Mouse (Mus musculus) neural tube, embryonic 12.5 days (tissue): ENCODE data around the gene Rai14. TPM values are rescaled to one million over a fixed set of nuclear protein-coding genes. Genes with fewer than 3 reads are reported as not detected.
A peak's percentile ranks its signal among the peaks of the same experiment; 100 is the strongest.

Experiments
- ATAC-seq: fragments of 200-750 bp; cut with Nextera tagmentation; 2 replicates; pipeline ENCODE4 v1.8.0; 2017; ENCODE audit warnings: low read depth, mild to moderate bottlenecking, moderate TSS enrichment, moderate library complexity; ENCODE audit not compliant: low FRiP score
- H3K27ac ChIP-seq: fragments of 300-500 bp; sonication (generic); 2 replicates; pipeline ENCODE4 v1.5.1; 2016
- H3K27me3 ChIP-seq: fragments of 300-500 bp; sonication (generic); replicated peaks from 2 replicates; pipeline ENCODE4 v1.6.1; 2016; ENCODE audit warnings: mild to moderate bottlenecking
- H3K36me3 ChIP-seq: fragments of 300-500 bp; sonication (generic); 2 replicates; pipeline ENCODE4 v1.6.1; 2016; ENCODE audit warnings: mild to moderate bottlenecking
- H3K4me1 ChIP-seq: fragments of 300-500 bp; sonication (generic); 2 replicates; pipeline ENCODE4 v1.6.1; 2016
- H3K4me2 ChIP-seq: fragments of 300-500 bp; sonication (generic); replicated peaks from 2 replicates; pipeline ENCODE4 v1.6.1; 2016; ENCODE audit warnings: mild to moderate bottlenecking
- H3K4me3 ChIP-seq: fragments of 300-500 bp; sonication (generic); 2 replicates; pipeline ENCODE4 v1.5.1; 2016
- H3K9ac ChIP-seq: fragments of 300-500 bp; sonication (generic); 2 replicates; pipeline ENCODE4 v1.6.1; 2016; ENCODE audit warnings: mild to moderate bottlenecking
- H3K9me3 ChIP-seq: fragments of 300-500 bp; sonication (generic); 2 replicates; pipeline ENCODE4 v1.6.1; 2016; ENCODE audit warnings: mild to moderate bottlenecking
- WGBS: fragments of 180-500 bp; shearing (Covaris S2); methylation state at CpG from one replicate; pipeline ENCODE4 v1.1.7; 2016; 5-methylcytosine and 5-hydroxymethylcytosine counted together
- polyA plus RNA-seq: library from polyadenylated mRNA; unstranded; fragments of >200 nt; fragmentation: Nextera tagmentation; extraction: Ambion mirVana; gene quantifications from 2 replicates; pipeline ENCODE4 v1.2.1, GENCODE M21; 2016

Gene Rai14
- polyA plus RNA-seq, 1 experiment from 2014 or later: 63.3 TPM

DNA sequence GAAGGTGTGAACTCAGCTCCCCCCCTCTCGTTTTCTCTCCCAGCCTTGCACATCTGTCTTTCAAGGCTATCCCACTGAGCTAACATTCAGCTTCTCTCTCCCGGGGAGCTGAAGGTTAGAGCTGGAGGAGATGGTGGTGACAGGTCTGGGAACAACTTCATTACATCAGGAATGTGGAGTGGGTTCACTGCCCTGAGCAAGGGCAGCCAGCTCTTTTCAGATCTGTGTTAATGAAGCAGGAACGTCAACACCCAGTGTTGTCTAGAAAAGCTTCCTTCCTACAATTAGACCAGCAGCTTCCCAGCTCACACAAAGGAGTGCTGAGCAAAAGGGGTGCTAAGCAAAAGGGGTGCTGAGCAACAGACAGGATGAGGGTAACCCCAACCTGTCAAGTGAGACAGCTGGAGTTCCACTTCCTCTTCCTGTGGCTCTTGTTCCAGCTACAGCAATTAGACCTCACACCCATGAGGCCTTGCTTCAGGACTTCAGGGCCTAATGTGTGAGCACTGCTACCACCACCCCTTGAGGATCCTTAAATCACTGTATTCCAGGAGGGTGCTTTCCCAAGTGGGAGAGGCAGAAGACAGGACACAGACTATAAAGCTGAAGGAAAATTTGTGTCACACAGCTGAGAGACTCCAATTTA is 52.3 kb downstream of the Rai14 start:
- Histone ChIP-seq H3K27me3 (no peaks in the 10 kb centered on the region), H3K9me3 (no peaks in the 10 kb centered on the region), H3K27ac (no peak overlapping the region), H3K4me1 (peaks cover 8% of the 10 kb centered on the region; the same call in 1 of the 2 replicates), H3K9ac (no peak overlapping the region), H3K4me2 (no peak overlapping the region), H3K4me3 (no peak overlapping the region), H3K36me3 (peaks cover 6% of the 10 kb centered on the region; the same call in 1 of the 2 replicates)
- no peak for ATAC-seq
- 68% methylated on average over 3 of the region's 3 CpGs for whole genome bisulfite sequencing

DNA sequence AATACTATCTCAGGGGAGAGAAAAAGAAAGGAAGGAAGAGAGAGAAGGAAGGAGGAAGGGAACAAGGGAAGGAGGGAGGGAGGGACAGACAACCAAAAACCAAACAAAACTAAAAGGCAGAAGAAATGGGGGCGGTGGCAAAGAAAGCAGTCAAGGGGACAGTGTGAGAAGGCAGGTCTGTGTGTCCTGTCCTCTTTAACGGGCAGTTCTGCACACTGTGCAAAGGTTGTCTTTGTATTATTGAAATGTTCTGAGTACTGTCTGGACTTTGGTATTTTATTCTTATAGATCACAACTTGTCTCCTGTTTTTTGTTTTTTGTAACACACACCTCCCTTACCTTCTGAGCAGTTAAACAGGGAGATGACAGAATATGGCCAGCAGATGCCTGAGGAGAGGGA is 55.6 kb downstream of the Rai14 start:
- peaks cover 11% of the 10 kb centered on the region for H3K4me1 ChIP-seq
- no peak overlapping the region for H3K4me2 ChIP-seq
- no peak for ATAC-seq
- no peak overlapping the region for H3K27ac ChIP-seq
- no peaks in the 10 kb centered on the region for H3K27me3 ChIP-seq
- WGBS: 92% methylated on average over 2 of the region's 2 CpGs
- H3K4me3 ChIP-seq: no peak overlapping the region
- peaks cover 6% of the 10 kb centered on the region; the same call in 1 of the 2 replicates for H3K36me3 ChIP-seq
- no peak overlapping the region for H3K9ac ChIP-seq
- H3K9me3 ChIP-seq: no peaks in the 10 kb centered on the region

DNA sequence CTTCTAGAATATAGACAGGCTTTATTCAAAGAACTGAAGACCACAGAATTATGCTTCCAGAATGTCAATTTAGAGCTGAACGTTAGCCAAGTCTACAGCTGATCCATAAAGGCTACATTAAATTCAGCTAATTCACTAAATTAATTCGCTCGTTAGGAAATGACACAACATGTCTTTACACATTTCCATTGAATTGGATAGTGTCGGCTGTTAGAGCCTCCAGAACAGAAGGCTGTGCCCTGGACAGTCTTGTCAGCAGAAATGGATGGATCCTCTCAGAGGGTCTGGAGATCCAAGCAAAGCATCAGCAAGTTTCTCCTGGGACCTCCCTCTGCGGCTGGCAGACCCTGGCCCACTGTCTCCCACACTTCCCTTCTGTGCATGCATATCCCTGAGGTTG is 58.3 kb downstream of the Rai14 start:
- Histone ChIP-seq H3K36me3 (peaks cover 6% of the 10 kb centered on the region; the same call in 1 of the 2 replicates), H3K27ac (no peak overlapping the region), H3K9ac (no peak overlapping the region), H3K4me3 (no peak overlapping the region), H3K9me3 (no peaks in the 10 kb centered on the region), H3K4me2 (no peak overlapping the region), H3K27me3 (no peaks in the 10 kb centered on the region), H3K4me1 (peaks cover 2% of the 10 kb centered on the region; the same call in 1 of the 2 replicates)
- WGBS: 73% methylated on average over 5 of the region's 5 CpGs
- ATAC-seq: no peak

DNA sequence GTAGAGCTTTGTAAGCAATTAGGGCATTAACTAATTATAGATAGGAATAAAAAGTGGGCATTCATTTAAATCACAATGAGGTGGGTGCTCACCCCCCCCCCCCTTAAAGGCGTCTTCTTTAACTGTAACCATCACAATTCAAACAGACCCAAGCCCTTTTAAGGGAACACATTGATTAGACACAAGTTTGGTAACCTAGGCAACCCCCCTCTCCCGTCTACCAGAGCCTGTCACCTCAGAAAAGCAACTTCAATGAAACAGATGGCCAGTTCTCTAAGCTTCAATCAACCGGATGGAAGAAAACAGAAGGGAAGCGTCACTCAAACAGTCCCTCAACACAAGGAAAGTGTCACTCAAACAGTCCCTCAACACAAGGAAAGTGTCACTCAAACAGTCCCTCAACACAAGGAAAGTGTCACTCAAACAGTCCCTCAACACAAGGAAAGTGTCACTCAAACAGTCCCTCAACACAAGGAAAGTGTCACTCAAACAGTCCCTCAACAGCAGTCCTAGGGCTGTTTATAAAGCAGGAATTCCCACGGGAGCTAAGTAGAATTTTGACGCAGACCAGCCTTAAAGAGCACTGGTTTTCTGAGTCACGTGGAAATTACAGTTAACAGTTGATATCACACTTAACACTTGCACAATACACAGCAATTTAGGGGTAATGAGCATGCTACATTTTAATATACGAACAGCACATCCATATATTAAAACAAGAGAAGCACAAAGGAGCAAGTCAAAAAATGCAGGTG is 59.1 kb downstream of the Rai14 start:
- Histone ChIP-seq H3K4me3 (no peak overlapping the region), H3K9ac (no peak overlapping the region), H3K9me3 (no peaks in the 10 kb centered on the region), H3K36me3 (0 out of 2 replicates have a peak, but pooled peaks cover 1% of the 10 kb centered on the region), H3K27me3 (no peaks in the 10 kb centered on the region), H3K4me1 (peaks cover 2% of the 10 kb centered on the region; the same call in 1 of the 2 replicates), H3K27ac (no peak overlapping the region), H3K4me2 (no peak overlapping the region)
- 24% methylated on average over 8 of the region's 8 CpGs for WGBS
- peak; percentile 90 for ATAC-seq

DNA sequence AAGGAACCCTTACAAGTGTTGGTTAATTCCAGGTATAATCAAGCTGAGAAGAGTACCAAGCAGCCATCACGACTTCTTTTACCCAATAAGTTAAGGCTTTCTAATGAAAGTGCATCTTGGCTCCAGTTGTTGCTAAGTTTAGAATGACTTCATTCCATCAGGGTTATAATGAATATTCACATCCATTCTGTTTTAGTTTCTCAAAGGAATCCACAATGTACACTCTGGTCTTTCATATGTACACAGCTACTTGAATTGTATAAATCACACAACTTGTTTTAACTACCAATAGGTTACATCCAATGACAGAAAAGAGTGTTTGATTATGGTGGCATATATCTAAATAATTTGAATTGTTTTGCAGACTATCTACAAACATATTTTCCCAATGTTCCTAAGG is 59.7 kb downstream of the Rai14 start:
- Histone ChIP-seq H3K9me3 (no peaks in the 10 kb centered on the region), H3K4me2 (no peak overlapping the region), H3K9ac (no peak overlapping the region), H3K36me3 (no peaks in the 10 kb centered on the region), H3K4me1 (peaks cover 3% of the 10 kb centered on the region; the same call in 1 of the 2 replicates), H3K4me3 (no peak overlapping the region), H3K27me3 (no peaks in the 10 kb centered on the region), H3K27ac (no peak overlapping the region)
- 65% methylated on average over 1 of the region's 1 CpGs for WGBS
- ATAC-seq: 0 out of 2 replicates have a peak, but pooled peaks have one; percentile 26

DNA sequence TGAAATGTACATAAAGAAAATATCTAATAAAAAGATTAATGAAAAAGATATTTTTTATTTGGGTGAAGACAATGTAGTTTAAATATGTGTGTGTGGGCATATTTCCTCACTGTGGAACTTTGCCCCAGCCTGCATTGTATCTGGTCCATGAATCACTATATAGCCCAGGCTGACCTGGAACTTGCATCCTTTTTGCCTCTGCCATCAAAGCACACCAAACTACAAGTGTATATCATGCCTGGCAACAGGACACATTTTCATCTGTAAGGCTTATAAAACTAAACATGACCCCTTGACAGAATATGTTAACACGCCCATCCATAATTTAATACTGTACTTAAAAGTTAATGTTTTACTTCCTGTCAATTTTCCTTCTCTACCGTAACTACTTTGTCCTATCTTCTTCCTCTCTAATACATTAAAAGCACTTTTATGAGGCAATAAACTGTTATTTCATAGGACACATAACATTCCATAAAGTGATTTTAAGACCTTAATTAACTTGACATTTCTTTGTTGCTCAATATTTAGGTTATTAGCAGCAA is 61.4 kb downstream of the Rai14 start:
- Histone ChIP-seq H3K27ac (no peak overlapping the region), H3K9me3 (no peaks in the 10 kb centered on the region), H3K27me3 (no peaks in the 10 kb centered on the region), H3K36me3 (no peaks in the 10 kb centered on the region), H3K4me1 (peaks cover 15% of the 10 kb centered on the region), H3K4me2 (no peak overlapping the region), H3K4me3 (no peak overlapping the region), H3K9ac (no peak overlapping the region)
- WGBS: 89% methylated on average over 2 of the region's 2 CpGs
- ATAC-seq: no peak

DNA sequence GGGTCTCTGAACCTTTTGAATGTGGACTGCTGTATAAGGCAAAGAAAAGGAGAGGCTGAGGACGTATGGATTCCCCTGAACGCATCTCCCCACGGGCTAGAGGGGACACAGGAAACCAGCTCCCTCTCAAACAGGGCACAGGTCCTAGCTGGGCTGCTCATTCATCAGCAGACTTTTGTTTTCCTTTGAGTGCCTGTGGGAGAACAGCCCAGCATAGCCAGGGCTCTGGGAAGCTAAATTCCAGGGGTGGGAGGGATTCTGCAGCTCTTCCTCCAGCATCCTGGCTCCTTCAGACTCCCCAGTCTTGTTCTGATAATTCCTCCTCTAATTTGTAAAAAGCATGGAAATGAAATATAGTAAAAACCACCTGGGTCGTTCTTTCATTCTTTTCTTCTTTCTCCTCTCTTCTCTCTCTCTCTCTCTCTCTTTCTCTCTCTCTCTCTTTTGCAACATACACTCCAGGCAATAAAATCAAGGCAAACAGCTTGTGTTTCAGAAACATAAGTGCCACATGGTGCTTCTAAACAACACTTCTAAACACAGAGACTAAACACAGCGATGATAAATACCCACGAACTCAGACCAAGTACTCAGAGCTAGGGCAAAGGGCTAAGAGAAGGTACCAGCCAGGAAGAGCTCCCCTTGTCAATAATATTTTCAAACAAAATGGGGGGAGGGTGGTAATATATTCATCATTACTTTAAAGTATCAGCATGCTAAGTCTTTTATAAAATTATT is 65.9 kb downstream of the Rai14 start:
- Histone ChIP-seq H3K27ac (no peak overlapping the region), H3K4me2 (0 out of 2 replicates have a peak overlapping the region, but pooled peaks have one; percentile 22), H3K9ac (no peak overlapping the region), H3K4me3 (no peak overlapping the region), H3K36me3 (no peaks in the 10 kb centered on the region), H3K9me3 (no peaks in the 10 kb centered on the region), H3K27me3 (no peaks in the 10 kb centered on the region), H3K4me1 (peaks cover 38% of the 10 kb centered on the region)
- WGBS: 7% methylated on average over 6 of the region's 6 CpGs
- peak; percentile 85 for ATAC-seq

DNA sequence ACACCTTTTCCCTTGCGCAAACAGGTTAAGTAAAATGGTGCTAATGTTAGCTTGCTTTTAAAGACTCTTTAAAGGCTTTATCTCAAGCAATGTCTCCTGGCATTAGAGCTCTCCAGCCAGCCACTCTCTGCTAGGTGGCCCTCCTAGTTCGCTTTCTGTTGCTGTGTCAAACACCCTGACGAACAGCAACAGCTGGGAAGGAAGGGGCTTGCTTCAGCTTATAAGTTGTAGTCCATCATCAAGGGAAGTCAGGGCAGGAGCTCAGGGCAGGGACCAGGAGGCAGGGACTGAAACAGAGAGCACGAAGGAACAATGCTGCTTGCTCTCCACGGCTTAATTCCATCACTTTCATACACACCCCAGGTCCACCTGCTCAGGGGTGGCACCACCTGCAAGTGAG is 68.1 kb downstream of the Rai14 start:
- Histone ChIP-seq H3K4me2 (no peak overlapping the region), H3K36me3 (no peaks in the 10 kb centered on the region), H3K27ac (no peak overlapping the region), H3K4me1 (peaks cover 38% of the 10 kb centered on the region), H3K4me3 (no peak overlapping the region), H3K9ac (no peak overlapping the region), H3K27me3 (no peaks in the 10 kb centered on the region), H3K9me3 (no peaks in the 10 kb centered on the region)
- 70% methylated on average over 5 of the region's 5 CpGs for WGBS
- no peak for ATAC-seq

DNA sequence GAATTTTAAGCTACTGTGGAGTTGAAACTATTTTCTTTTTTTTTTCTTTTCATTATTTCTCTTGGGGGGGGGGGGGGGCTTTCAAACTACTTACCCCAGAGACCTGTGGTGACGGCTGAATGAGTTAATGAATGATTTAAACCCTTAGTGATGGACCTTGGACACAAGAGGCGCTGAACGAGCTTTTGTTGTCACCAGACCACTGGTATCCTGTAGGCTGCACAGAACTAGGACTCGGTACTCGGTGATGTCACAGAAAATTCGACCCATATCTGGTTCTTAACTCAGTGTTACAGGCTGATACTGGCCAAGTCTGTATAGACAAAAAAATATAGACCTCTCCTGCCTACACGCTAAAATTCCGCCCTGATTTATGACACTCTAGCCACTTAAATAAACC is 69.3 kb downstream of the Rai14 start:
- Histone ChIP-seq H3K4me2 (no peak overlapping the region), H3K4me1 (peaks cover 38% of the 10 kb centered on the region), H3K4me3 (no peak overlapping the region), H3K9me3 (no peaks in the 10 kb centered on the region), H3K27me3 (no peaks in the 10 kb centered on the region), H3K9ac (no peak overlapping the region), H3K27ac (no peak overlapping the region), H3K36me3 (no peaks in the 10 kb centered on the region)
- no peak for ATAC-seq
- 29% methylated on average over 8 of the region's 8 CpGs for WGBS

DNA sequence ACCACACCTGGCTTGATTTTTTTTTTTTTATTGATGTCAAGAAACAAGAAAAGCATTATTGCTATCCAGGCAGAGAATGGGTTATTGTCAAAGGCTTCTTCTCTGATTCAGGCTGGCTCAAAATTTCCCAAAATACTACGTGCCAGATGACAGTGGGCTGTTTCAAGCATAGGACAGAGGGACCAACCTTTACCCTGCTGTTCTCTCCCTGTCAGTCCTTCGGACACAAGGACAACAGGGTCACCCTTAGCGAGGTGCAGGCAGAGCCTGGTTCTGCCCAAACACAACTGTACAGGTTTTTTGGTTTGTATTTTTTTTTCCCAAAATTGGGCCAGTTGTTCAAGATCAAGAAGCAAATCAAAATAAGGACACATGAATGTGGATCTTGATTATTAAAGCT is 70.6 kb downstream of the Rai14 start:
- H3K36me3 ChIP-seq: no peaks in the 10 kb centered on the region
- H3K4me2 ChIP-seq: no peak overlapping the region
- no peaks in the 10 kb centered on the region for H3K9me3 ChIP-seq
- no peaks in the 10 kb centered on the region for H3K27me3 ChIP-seq
- H3K27ac ChIP-seq: no peak overlapping the region
- ATAC-seq: no peak
- no peak overlapping the region for H3K9ac ChIP-seq
- peaks cover 34% of the 10 kb centered on the region for H3K4me1 ChIP-seq
- 89% methylated on average over 3 of the region's 3 CpGs for WGBS
- H3K4me3 ChIP-seq: no peak overlapping the region

DNA sequence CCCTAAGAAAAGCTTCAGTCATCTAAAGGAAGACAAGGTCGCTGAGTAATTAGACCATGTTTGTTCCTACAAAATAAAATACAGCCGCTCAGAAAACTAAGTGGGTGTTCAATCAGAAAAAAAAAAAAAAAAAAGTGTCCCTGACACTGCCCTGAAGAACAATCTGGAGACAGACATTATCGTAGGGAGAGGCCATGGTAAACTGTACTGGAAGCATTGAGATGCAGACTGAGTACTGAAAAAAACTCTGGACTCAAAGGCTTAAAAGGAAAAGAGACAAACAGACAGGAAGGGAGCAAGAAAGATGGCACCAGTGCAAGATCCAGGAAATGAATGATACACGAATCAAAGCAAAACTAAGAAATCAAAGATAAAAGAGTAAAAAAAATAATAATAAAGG is 71.2 kb downstream of the Rai14 start:
- no peak overlapping the region for H3K27ac ChIP-seq
- ATAC-seq: no peak
- H3K27me3 ChIP-seq: no peaks in the 10 kb centered on the region
- no peaks in the 10 kb centered on the region for H3K9me3 ChIP-seq
- WGBS: 48% methylated on average over 4 of the region's 4 CpGs
- H3K4me1 ChIP-seq: peaks cover 28% of the 10 kb centered on the region
- no peak overlapping the region for H3K4me3 ChIP-seq
- no peaks in the 10 kb centered on the region for H3K36me3 ChIP-seq
- no peak overlapping the region for H3K9ac ChIP-seq
- H3K4me2 ChIP-seq: no peak overlapping the region

DNA sequence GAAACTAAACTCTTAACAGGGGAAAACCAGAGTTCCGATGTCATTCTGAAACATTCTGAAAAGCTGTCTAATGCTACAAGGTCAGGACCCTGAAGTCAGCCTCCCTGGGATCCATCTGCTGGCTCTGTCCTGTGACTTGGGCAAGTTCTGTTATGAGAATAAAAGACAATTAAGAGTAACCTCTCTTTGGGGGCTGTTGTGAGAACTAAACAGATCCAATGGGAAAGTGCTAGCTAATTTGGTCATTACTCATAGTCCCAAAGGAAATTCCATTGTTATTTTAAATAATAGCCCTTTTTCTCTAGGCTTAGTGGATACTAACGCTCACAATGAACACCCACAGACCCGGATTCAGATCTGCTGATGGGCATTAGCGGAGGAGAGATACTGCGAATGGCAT is 72.0 kb downstream of the Rai14 start:
- H3K27ac ChIP-seq: no peak overlapping the region
- H3K27me3 ChIP-seq: no peaks in the 10 kb centered on the region
- no peak for ATAC-seq
- no peak overlapping the region for H3K4me2 ChIP-seq
- 24% methylated on average over 5 of the region's 5 CpGs for WGBS
- no peaks in the 10 kb centered on the region for H3K9me3 ChIP-seq
- H3K9ac ChIP-seq: no peak overlapping the region
- no peaks in the 10 kb centered on the region for H3K36me3 ChIP-seq
- H3K4me3 ChIP-seq: no peak overlapping the region
- peaks cover 21% of the 10 kb centered on the region for H3K4me1 ChIP-seq
